Mouse (Mus musculus) adrenal gland, adult 2 months (tissue): ENCODE data around the gene Mlycd. TPM values are rescaled to one million over a fixed set of nuclear protein-coding genes. Genes with fewer than 3 reads are reported as not detected.

Experiments
- polyA plus RNA-seq: library from polyadenylated mRNA; depleted of rRNA; stranded (reverse); fragments of >200 nt; gene quantifications from 2 replicates; pipeline ENCODE4 v1.2.3, GENCODE M21; 2012; rRNA removed
- total RNA-seq, 2 experiments: library from RNA; stranded (reverse); gene quantifications; 2 replicates each; pipeline ENCODE4 v1.2.3; 2021

The Mlycd gene
- total and polyA plus RNA-seq, 3 experiments, result 41.8 to 110 (median 69.4) TPM

Other genes with a start within 250 kb of the Mlycd start
- 100 to 1,000 TPM; 215 to 223 TPM for gene Hsbp1, start 50.4 kb upstream of the Mlycd start, total RNA-seq
- 33.1 and 38.3 TPM in 2 replicates for gene Hsbp1, start 50.4 kb upstream of the Mlycd start, polyA plus RNA-seq
- 100 to 1,000 TPM; 123 to 166 TPM for gene Osgin1, start 39.2 kb downstream of the Mlycd start, total RNA-seq
- gene Osgin1, start 39.2 kb downstream of the Mlycd start, polyA plus RNA-seq, result 266 and 274 TPM in 2 replicates
- gene Necab2, start 51.8 kb downstream of the Mlycd start, total RNA-seq, result 1 to 10 TPM; 6.5 to 8.2 TPM
- 6.8 and 8.4 TPM in 2 replicates for gene Necab2, start 51.8 kb downstream of the Mlycd start, polyA plus RNA-seq
- not detected for gene Slc38a8, start 106.8 kb downstream of the Mlycd start, total RNA-seq
- 0.11 and 0.12 TPM in 2 replicates for gene Slc38a8, start 106.8 kb downstream of the Mlycd start, polyA plus RNA-seq
- 10 to 100 TPM; 82.7 to 96.5 TPM for gene Mbtps1, start 163.9 kb downstream of the Mlycd start, total RNA-seq
- 86.7 and 89.4 TPM in 2 replicates for gene Mbtps1, start 163.9 kb downstream of the Mlycd start, polyA plus RNA-seq
- 10 to 100 TPM; 38.7 to 39.3 TPM for gene Hsdl1, start 180.3 kb downstream of the Mlycd start, total RNA-seq
- 22.8 and 24.1 TPM in 2 replicates for gene Hsdl1, start 180.3 kb downstream of the Mlycd start, polyA plus RNA-seq
- gene Dnaaf1, start 180.4 kb downstream of the Mlycd start, total RNA-seq, result under 1 TPM in 1 of 2 experiments, not detected in 1; 0.09 TPM
- not detected in 2 replicates for gene Dnaaf1, start 180.4 kb downstream of the Mlycd start, polyA plus RNA-seq
- gene Taf1c, start 210.3 kb downstream of the Mlycd start, total RNA-seq, result 10 to 100 TPM; 10.7 to 12.5 TPM
- 41.3 and 46.2 TPM in 2 replicates for gene Taf1c, start 210.3 kb downstream of the Mlycd start, polyA plus RNA-seq
- gene Adad2, start 217.9 kb downstream of the Mlycd start, total RNA-seq, result not detected
- not detected in 2 replicates for gene Adad2, start 217.9 kb downstream of the Mlycd start, polyA plus RNA-seq
- under 1 TPM; 0.45 to 0.66 TPM for gene Kcng4, start 240.8 kb downstream of the Mlycd start, total RNA-seq
- 1.2 and 1.6 TPM in 2 replicates for gene Kcng4, start 240.8 kb downstream of the Mlycd start, polyA plus RNA-seq